ENCODE assay signal across 26 mouse cellular contexts in the genomic region with DNA sequence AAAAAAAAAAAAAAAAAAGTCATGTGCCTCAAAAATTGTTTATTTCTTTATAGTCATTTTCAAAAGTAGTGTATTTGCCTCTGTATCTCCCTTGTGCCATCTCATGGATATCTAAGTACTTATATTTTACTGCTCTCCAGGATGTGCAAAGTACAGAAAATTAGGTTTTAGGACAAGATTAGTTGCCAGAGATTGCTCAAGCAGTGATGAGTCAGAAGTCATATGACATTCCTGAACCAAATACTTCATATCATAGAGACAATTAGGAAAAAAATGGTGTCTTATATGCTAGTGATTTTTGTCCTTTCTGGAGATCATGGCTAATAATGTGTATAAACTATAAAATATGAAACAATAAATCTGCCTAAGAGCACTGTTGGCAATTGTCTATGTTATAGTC.
"Had no signal": no experiment of that assay in that cellular context is flagged by ENCODE, and none has a peak within 500 bp of the region (broad histone marks: within the 10 kb centered on the region; RNA-seq: fewer than 3 reads in every experiment).

No protein-coding gene starts in this region.

- H3K27ac ChIP-seq: gastrocnemius, adult 2 months; heart, adult 2 months; heart, embryonic 13.5 days; heart, embryonic 15.5 days; hindbrain, embryonic 13.5 days; hindbrain, embryonic 15.5 days; hindbrain, postnatal 0 days; kidney, embryonic 15.5 days; kidney, postnatal 0 days; layer of hippocampus, adult 2 months; limb, embryonic 12.5 days; liver, embryonic 13.5 days; liver, embryonic 15.5 days had no signal

- H3K9ac ChIP-seq: heart, embryonic 13.5 days; heart, embryonic 15.5 days; hindbrain, embryonic 13.5 days; hindbrain, embryonic 15.5 days; kidney, embryonic 15.5 days; limb, embryonic 12.5 days; liver, embryonic 13.5 days; liver, embryonic 15.5 days had no signal

- H3K36me3 ChIP-seq: heart, embryonic 13.5 days; heart, embryonic 15.5 days; hindbrain, embryonic 13.5 days; hindbrain, embryonic 15.5 days; kidney, embryonic 15.5 days; limb, embryonic 12.5 days; liver, embryonic 13.5 days; liver, embryonic 15.5 days had no signal

- H3K9me3 ChIP-seq: heart, embryonic 13.5 days; heart, embryonic 15.5 days; hindbrain, embryonic 13.5 days; hindbrain, embryonic 15.5 days; kidney, embryonic 15.5 days; limb, embryonic 12.5 days; liver, embryonic 13.5 days; liver, embryonic 15.5 days had no signal

- H3K4me3 ChIP-seq: gastrocnemius, adult 2 months; heart, adult 2 months; heart, embryonic 13.5 days; heart, embryonic 15.5 days; hindbrain, embryonic 13.5 days; hindbrain, embryonic 15.5 days; kidney, embryonic 15.5 days; layer of hippocampus, adult 2 months; limb, embryonic 12.5 days; liver, embryonic 13.5 days; liver, embryonic 15.5 days had no signal

- H3K4me2 ChIP-seq: heart, embryonic 11.5 days; heart, embryonic 13.5 days; heart, embryonic 15.5 days; hindbrain, embryonic 13.5 days; hindbrain, embryonic 15.5 days; kidney, embryonic 15.5 days; limb, embryonic 12.5 days; liver, embryonic 11.5 days; liver, embryonic 13.5 days; liver, embryonic 15.5 days had no signal

- ATAC-seq: hindbrain, postnatal 0 days; intestine, embryonic 16.5 days had no signal

- DNase-seq: gastrocnemius, adult 2 months; gastrocnemius, postnatal 10 days; gastrocnemius, postnatal 25 days; heart, adult 2 months; heart, postnatal 14 days; heart, postnatal 36 days; kidney, adult 2 months; kidney, adult 9 months; kidney, postnatal 14 days; kidney, postnatal 36 days; left cerebral cortex, postnatal 4 days; liver; liver, embryonic 13.5 days had no signal

- H3K4me1 ChIP-seq: heart, embryonic 13.5 days; heart, embryonic 15.5 days; hindbrain, embryonic 13.5 days; hindbrain, embryonic 15.5 days; kidney, embryonic 15.5 days; limb, embryonic 12.5 days; liver, embryonic 13.5 days; liver, embryonic 15.5 days had no signal

- H3K27me3 ChIP-seq: heart, embryonic 13.5 days; heart, embryonic 15.5 days; hindbrain, embryonic 13.5 days; hindbrain, embryonic 15.5 days; kidney, embryonic 15.5 days; limb, embryonic 12.5 days; liver, embryonic 13.5 days; liver, embryonic 15.5 days had no signal
